Mouse (Mus musculus) heart, embryonic 11.5 days (tissue): ENCODE measurements around the gene Ndufa12. TPM values are rescaled to one million over a fixed set of nuclear protein-coding genes. Genes with fewer than 3 reads are reported as not detected.

Experiments
- ATAC-seq: fragments of 200-750 bp; cut with Nextera tagmentation; replicated peaks from 2 replicates; pipeline ENCODE4 v1.8.0; 2017; ENCODE audit warnings: moderate library complexity; ENCODE audit not compliant: insufficient number of reproducible peaks, low FRiP score, low TSS enrichment
- H3K27ac ChIP-seq: fragments of 300-500 bp; sonication (generic); 2 replicates; pipeline ENCODE4 v1.5.1; 2014; ENCODE audit warnings: mild to moderate bottlenecking, low read depth, low read length
- H3K27me3 ChIP-seq: fragments of 300-500 bp; sonication (generic); 2 replicates; pipeline ENCODE4 v1.6.1; 2014; ENCODE audit warnings: mild to moderate bottlenecking, low read length, mixed read lengths; ENCODE audit not compliant: control insufficient read depth, insufficient read depth
- H3K36me3 ChIP-seq: fragments of 300-500 bp; sonication (generic); 2 replicates; pipeline ENCODE4 v1.6.1; 2014; ENCODE audit warnings: mild to moderate bottlenecking, low read length, moderate library complexity, mixed read lengths; ENCODE audit not compliant: control insufficient read depth, insufficient read depth
- H3K4me1 ChIP-seq: fragments of 300-500 bp; sonication (generic); 2 replicates; pipeline ENCODE4 v1.6.1; 2014; ENCODE audit warnings: low read length; ENCODE audit not compliant: control insufficient read depth, insufficient read depth
- H3K4me2 ChIP-seq: fragments of 300-500 bp; sonication (generic); 2 replicates; pipeline ENCODE4 v1.6.1; 2014; ENCODE audit warnings: mild to moderate bottlenecking, moderate library complexity
- H3K4me3 ChIP-seq: fragments of 300-500 bp; sonication (generic); 2 replicates; pipeline ENCODE4 v1.5.1; 2014; ENCODE audit warnings: low read depth, low read length
- H3K9ac ChIP-seq: fragments of 300-500 bp; sonication (generic); 2 replicates; pipeline ENCODE4 v1.6.1; 2014; ENCODE audit warnings: mild to moderate bottlenecking, low read depth, low read length, moderate library complexity
- H3K9me3 ChIP-seq: fragments of 300-500 bp; sonication (generic); replicated peaks from 2 replicates; pipeline ENCODE4 v1.6.1; 2016; ENCODE audit warnings: low read length; ENCODE audit not compliant: control insufficient read depth
- WGBS: fragments of 180-500 bp; shearing (Covaris S2); extraction: QIAGEN DNeasy Blood & Tissue Kit; methylation state at CpG from one replicate; pipeline ENCODE4 v1.1.7; 2014; ENCODE audit not compliant: insufficient replicate concordance; 5-methylcytosine and 5-hydroxymethylcytosine counted together
- polyA plus RNA-seq: library from polyadenylated mRNA; unstranded; fragments of >200 nt; fragmentation: Nextera tagmentation; extraction: Ambion mirVana; gene quantifications from 2 replicates; pipeline ENCODE4 v1.2.1, GENCODE M21; 2014

Gene Ndufa12
- polyA plus RNA-seq = 615 and 651 TPM in 2 replicates

DNA sequence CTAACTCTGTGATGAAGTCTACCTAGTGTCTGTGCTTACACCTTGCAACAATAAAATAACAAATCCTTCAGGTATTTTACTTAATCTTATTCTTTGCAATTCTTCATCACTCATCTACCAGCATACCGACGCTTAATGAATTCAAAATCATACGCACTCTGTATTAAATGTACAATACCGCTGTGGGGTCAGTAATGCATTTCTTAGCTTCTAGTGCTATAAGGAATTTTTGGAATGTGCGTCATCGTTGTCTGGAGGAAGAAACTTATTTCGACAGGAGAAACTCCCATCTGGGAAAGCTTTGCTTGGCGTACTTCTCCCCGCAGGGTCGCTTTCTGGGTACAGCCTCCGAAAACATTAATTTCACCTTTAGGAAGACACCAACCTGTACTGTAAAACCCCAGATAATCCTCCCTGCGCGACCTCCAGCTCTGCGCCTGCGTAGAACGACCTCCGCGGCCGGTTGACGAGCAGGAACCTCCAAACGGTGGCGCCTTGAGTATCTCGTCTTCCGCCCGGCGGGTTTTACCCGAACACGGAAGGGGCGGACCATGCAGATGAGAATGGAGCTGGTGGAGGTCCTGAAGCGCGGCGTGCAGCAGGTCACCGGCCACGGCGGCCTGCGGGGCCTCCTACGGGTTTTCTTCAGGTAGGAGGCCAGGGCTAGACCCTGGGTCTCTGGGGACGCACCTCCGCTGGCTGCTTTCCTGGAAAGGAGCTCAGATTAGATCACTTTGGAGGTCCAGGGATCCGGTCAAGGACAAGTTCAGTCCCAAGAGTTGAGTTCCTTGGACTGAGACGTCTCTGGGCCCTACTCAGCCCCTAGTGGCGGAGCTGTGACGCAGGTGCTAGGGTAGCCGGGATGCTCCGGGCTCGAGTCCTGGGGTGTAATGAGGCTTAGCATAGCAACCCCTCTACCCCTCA lies at the start of gene Ndufa12:
Gene Ndufa12, plus strand, starts transcription at position 239 of the 924 bp plus-strand sequence.
- peak; percentile 89 for ATAC-seq
- Histone ChIP-seq H3K4me1 (peaks cover 4% of the 10 kb centered on the region), H3K4me2 (peak within 1 kb of the TSS; percentile 72), H3K36me3 (peaks cover 4% of the 10 kb centered on the region; the same call in 1 of the 2 replicates), H3K27ac (peak within 1 kb of the TSS; percentile 74), H3K9ac (peak within 1 kb of the TSS; percentile 83), H3K4me3 (peak within 1 kb of the TSS; percentile 78), H3K9me3 (no peaks in the 10 kb centered on the region), H3K27me3 (no peaks in the 10 kb centered on the region)
- WGBS = 1% methylated on average over 46 of the region's 46 CpGs

DNA sequence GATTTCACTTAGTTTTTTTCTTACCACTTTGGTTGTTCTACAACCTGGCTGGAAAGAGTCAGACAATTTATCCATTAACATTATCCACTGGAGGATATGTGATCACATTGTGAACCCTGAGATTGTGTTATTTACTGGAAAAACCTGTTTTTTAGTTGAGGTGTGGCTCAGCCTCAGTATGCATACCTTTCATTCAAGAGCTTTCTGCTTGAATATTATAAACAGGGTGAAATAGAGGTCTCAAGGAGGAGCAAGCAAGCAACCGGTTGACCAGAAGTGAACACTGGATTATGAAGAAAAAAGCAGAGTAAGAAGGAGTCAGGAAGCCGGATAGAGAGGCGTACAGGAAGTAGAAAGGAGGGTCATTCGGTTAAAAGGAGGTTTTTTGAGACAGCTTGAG lies 47.0 kb upstream of the Ndufa12 start:
- 73% methylated on average over 4 of the region's 4 CpGs for WGBS
- Histone ChIP-seq H3K4me2 (no peak overlapping the region), H3K27ac (no peak overlapping the region), H3K4me3 (no peak overlapping the region), H3K36me3 (no peaks in the 10 kb centered on the region), H3K9me3 (no peaks in the 10 kb centered on the region), H3K4me1 (peaks cover 10% of the 10 kb centered on the region), H3K9ac (no peak overlapping the region), H3K27me3 (no peaks in the 10 kb centered on the region)
- no peak for ATAC-seq

GRCm38 (mm10) chr10:94153841-94154240 lies 44.7 kb upstream of the Ndufa12 start:
- Histone ChIP-seq H3K9me3 (no peaks in the 10 kb centered on the region), H3K27ac (no peak overlapping the region), H3K4me2 (no peak overlapping the region), H3K4me1 (peaks cover 7% of the 10 kb centered on the region), H3K36me3 (peaks cover 3% of the 10 kb centered on the region), H3K27me3 (no peaks in the 10 kb centered on the region), H3K4me3 (no peak overlapping the region), H3K9ac (no peak overlapping the region)
- ATAC-seq = no peak

DNA sequence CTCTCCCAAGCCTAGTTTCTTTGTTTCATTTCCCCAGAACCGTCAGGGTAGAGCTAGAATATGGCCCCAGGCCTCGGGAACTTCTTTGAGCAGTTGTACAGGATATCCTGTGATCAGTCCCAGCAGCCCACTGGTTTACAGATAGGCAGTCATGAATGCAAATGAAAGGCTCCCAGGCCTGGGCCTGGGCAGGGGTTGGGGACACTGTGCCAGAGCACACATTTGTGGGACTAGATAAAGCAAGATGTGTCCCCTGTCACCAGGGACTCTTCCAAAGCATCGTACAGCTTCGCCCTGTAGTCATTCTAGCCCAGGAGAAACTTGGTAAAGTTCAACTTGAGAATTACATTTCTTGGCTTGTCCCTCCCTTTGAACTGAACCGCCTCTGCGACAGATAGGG lies 39.6 kb upstream of the Ndufa12 start:
- no peak for ATAC-seq

GRCm38 (mm10) chr10:94159406-94159805 lies 39.1 kb upstream of the Ndufa12 start:
- 86% methylated on average over 4 of the region's 4 CpGs for WGBS
- ATAC-seq = no peak
- Histone ChIP-seq H3K4me2 (no peak overlapping the region), H3K4me3 (no peak overlapping the region), H3K27me3 (no peaks in the 10 kb centered on the region), H3K9ac (no peak overlapping the region), H3K27ac (no peak overlapping the region), H3K36me3 (peaks cover 10% of the 10 kb centered on the region), H3K9me3 (no peaks in the 10 kb centered on the region), H3K4me1 (no peaks in the 10 kb centered on the region)

More for the DNA sequence above, 39.6 kb upstream of the Ndufa12 start:
- 81% methylated on average over 6 of the region's 6 CpGs for WGBS
- Histone ChIP-seq H3K36me3 (peaks cover 10% of the 10 kb centered on the region), H3K4me3 (no peak overlapping the region), H3K27ac (no peak overlapping the region), H3K4me1 (no peaks in the 10 kb centered on the region), H3K9ac (no peak overlapping the region), H3K4me2 (no peak overlapping the region), H3K27me3 (no peaks in the 10 kb centered on the region), H3K9me3 (no peaks in the 10 kb centered on the region)

DNA sequence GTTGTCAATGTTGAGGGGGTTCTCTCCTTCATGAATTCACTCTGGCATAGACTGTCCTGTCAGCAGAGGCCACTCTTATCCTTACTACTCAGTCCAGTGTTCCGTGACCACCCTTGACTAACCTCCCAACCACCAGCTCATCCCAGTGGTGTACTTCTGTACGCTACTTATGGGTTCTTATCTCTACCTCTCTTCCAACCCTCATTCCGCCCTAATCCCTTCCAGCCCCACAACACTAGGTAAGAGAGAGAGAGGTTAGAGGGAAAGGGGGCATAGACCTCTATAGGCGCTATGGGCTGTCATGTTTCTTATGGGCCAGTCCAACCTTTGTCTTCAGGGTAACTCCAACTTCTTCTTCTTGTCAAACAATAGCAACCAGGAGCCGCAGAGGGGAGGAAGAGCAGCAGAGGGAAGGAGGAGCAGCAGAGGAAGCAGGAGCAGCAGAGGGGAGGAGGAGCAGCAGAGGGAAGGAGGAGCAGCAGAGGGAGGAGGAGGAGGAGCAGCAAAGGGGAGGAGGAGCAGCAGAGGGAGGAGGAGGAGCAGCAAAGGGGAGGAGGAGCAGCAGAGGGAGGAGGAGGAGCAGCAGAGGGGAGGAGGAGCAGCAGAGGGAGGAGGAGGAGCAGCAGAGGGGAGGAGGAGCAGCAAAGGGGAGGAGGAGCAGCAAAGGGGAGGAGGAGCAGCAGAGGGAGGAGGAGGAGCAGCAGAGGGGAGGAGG lies 37.3 kb upstream of the Ndufa12 start:
- Histone ChIP-seq H3K4me1 (no peaks in the 10 kb centered on the region), H3K4me2 (no peak overlapping the region), H3K27ac (no peak overlapping the region), H3K4me3 (no peak overlapping the region), H3K27me3 (no peaks in the 10 kb centered on the region), H3K36me3 (peaks cover 12% of the 10 kb centered on the region), H3K9me3 (no peaks in the 10 kb centered on the region), H3K9ac (no peak overlapping the region)
- no peak for ATAC-seq
- 66% methylated on average over 5 of the region's 5 CpGs for WGBS

- no peak for ATAC-seq
- Histone ChIP-seq H3K9me3 (no peaks in the 10 kb centered on the region), H3K27ac (no peak overlapping the region), H3K36me3 (peaks cover 12% of the 10 kb centered on the region), H3K27me3 (no peaks in the 10 kb centered on the region), H3K4me3 (no peak overlapping the region), H3K4me1 (no peaks in the 10 kb centered on the region), H3K9ac (no peak overlapping the region), H3K4me2 (no peak overlapping the region)
- WGBS = 90% methylated on average over 7 of the region's 7 CpGs
These were observed 36.5 kb upstream of the Ndufa12 start for GRCm38 (mm10) chr10:94162031-94162430.

- no peak for ATAC-seq
- H3K27me3 ChIP-seq = no peaks in the 10 kb centered on the region
- no peaks in the 10 kb centered on the region for H3K9me3 ChIP-seq
- peaks cover 21% of the 10 kb centered on the region for H3K36me3 ChIP-seq
- WGBS = 65% methylated on average over 5 of the region's 5 CpGs
- H3K9ac ChIP-seq = no peak overlapping the region
- no peak overlapping the region for H3K27ac ChIP-seq
- H3K4me3 ChIP-seq = no peak overlapping the region
- no peaks in the 10 kb centered on the region for H3K4me1 ChIP-seq
- no peak overlapping the region for H3K4me2 ChIP-seq
These were observed 34.2 kb upstream of the Ndufa12 start for GRCm38 (mm10) chr10:94164104-94164845.
